Mouse (Mus musculus) embryonic facial prominence, embryonic 14.5 days (tissue): ENCODE data around the gene Tcf23. TPM values are rescaled to one million over a fixed set of nuclear protein-coding genes. Genes with fewer than 3 reads are reported as not detected.

Experiments used
- ATAC-seq: fragments of 200-750 bp; cut with Nextera tagmentation; 2 replicates; pipeline ENCODE4 v1.8.0; 2017; ENCODE audit warnings: low read depth, moderate number of reproducible peaks, moderate TSS enrichment
- DNase-seq: peaks from one replicate; pipeline ENCODE4 v3.0.0-alpha.2; 2015; ENCODE audit warnings: low spot score
- H3K27ac ChIP-seq: fragments of 300-500 bp; sonication (generic); replicated peaks from 2 replicates; pipeline ENCODE4 v1.5.1; 2014; ENCODE audit warnings: low read depth, mild to moderate bottlenecking, low read length, moderate library complexity
- H3K27me3 ChIP-seq: fragments of 300-500 bp; sonication (generic); replicated peaks from 2 replicates; pipeline ENCODE4 v1.6.1; 2014; ENCODE audit warnings: low read length; ENCODE audit not compliant: control insufficient read depth, insufficient read depth
- H3K36me3 ChIP-seq: fragments of 300-500 bp; sonication (generic); 2 replicates; pipeline ENCODE4 v1.6.1; 2014; ENCODE audit warnings: low read length, mixed read lengths; ENCODE audit not compliant: control insufficient read depth, insufficient read depth
- H3K4me1 ChIP-seq: fragments of 300-500 bp; sonication (generic); 2 replicates; pipeline ENCODE4 v1.6.1; 2014; ENCODE audit warnings: antibody characterized with exemption, low read length; ENCODE audit not compliant: control insufficient read depth, insufficient read depth
- H3K4me2 ChIP-seq: fragments of 300-500 bp; sonication (generic); 2 replicates; pipeline ENCODE4 v1.6.1; 2014; ENCODE audit warnings: low read depth, mild to moderate bottlenecking, low read length, moderate library complexity, mixed read lengths
- H3K4me3 ChIP-seq: fragments of 300-500 bp; sonication (generic); 2 replicates; pipeline ENCODE4 v1.5.1; 2014; ENCODE audit warnings: low read depth, mild to moderate bottlenecking, low read length
- H3K9ac ChIP-seq: fragments of 300-500 bp; sonication (generic); 2 replicates; pipeline ENCODE4 v1.6.1; 2014; ENCODE audit warnings: low read depth, mild to moderate bottlenecking, low read length, moderate library complexity, mixed read lengths
- H3K9me3 ChIP-seq: fragments of 300-500 bp; sonication (generic); 2 replicates; pipeline ENCODE4 v1.6.1; 2016; ENCODE audit warnings: low read length; ENCODE audit not compliant: control insufficient read depth
- WGBS: fragments of 180-500 bp; shearing (Covaris S2); extraction: QIAGEN DNeasy Blood & Tissue Kit; methylation state at CpG from one replicate; pipeline ENCODE4 v1.1.7; 2014; 5-methylcytosine and 5-hydroxymethylcytosine counted together
- polyA plus RNA-seq: library from polyadenylated mRNA; unstranded; fragments of >200 nt; fragmentation: Nextera tagmentation; extraction: Ambion mirVana; gene quantifications from 2 replicates; pipeline ENCODE4 v1.2.1, GENCODE M21; 2014

Gene Tcf23
- polyA plus RNA-seq, 1 experiment from 2014 or later = 0.19 TPM

GRCm38 (mm10) chr5:30943004-30943403 is 25.5 kb upstream of the Tcf23 start:
- Histone ChIP-seq H3K4me3 (no peak overlapping the region), H3K27ac (no peak overlapping the region), H3K4me1 (no peaks in the 10 kb centered on the region), H3K9me3 (no peaks in the 10 kb centered on the region), H3K4me2 (no peak overlapping the region), H3K9ac (no peak overlapping the region), H3K36me3 (no peaks in the 10 kb centered on the region), H3K27me3 (peaks cover 9% of the 10 kb centered on the region; the same call in 1 of the 2 replicates)
- WGBS = 87% methylated on average over 2 of the region's 2 CpGs
- ATAC-seq (no peak), DNase-seq (no peak)

DNA sequence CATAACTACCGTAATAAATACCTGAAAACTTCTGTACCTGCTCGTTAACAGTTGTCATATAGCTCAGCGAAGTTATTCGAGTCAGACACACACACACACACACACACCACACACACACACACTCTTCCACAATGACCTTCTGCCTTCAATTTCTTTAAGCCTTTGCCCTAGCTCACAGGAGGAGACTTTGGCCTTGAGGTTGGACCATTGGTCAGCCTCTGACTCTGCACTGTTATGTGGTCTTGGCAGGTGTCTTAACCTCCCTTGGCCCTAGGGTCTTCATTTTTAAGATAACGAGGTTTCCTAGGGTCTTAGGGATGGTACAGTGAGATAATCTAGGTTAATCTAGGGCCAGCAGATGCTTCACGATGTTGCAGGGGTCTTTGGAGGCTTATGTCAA is 24.1 kb upstream of the Tcf23 start:
- Histone ChIP-seq H3K9ac (no peak overlapping the region), H3K36me3 (no peaks in the 10 kb centered on the region), H3K27me3 (peaks cover 9% of the 10 kb centered on the region; the same call in 1 of the 2 replicates), H3K4me3 (no peak overlapping the region), H3K4me2 (no peak overlapping the region), H3K4me1 (peaks cover 6% of the 10 kb centered on the region; the same call in 1 of the 2 replicates), H3K27ac (no peak overlapping the region), H3K9me3 (no peaks in the 10 kb centered on the region)
- 85% methylated on average over 6 of the region's 6 CpGs for WGBS
- no peak for ATAC-seq
- no peak for DNase-seq

- DNase-seq (peak; percentile 75), ATAC-seq (peak; percentile 20; the same call in 1 of the 2 replicates)
- H3K27ac ChIP-seq = no peak within 1 kb of the TSS
- peaks cover 8% of the 10 kb centered on the region for H3K4me1 ChIP-seq
- 8% methylated on average over 25 of the region's 44 CpGs for WGBS
- H3K9me3 ChIP-seq = no peaks in the 10 kb centered on the region
- H3K4me3 ChIP-seq = peak within 1 kb of the TSS; percentile 47
- H3K27me3 ChIP-seq = peaks cover 9% of the 10 kb centered on the region; the same call in 1 of the 2 replicates
- no peaks in the 10 kb centered on the region for H3K36me3 ChIP-seq
- peak within 1 kb of the TSS; percentile 67 for H3K9ac ChIP-seq
- H3K4me2 ChIP-seq = peak within 1 kb of the TSS; percentile 84
These were observed 23.3 kb upstream of the Tcf23 start, which contains the start of gene Cgref1 for GRCm38 (mm10) chr5:30944956-30945781. Gene Cgref1, minus strand, starts transcription at chr5:30945591.

GRCm38 (mm10) chr5:30948620-30949019 is 19.8 kb upstream of the Tcf23 start:
- H3K4me1 ChIP-seq = peaks cover 12% of the 10 kb centered on the region
- H3K27ac ChIP-seq = peak overlapping the region; percentile 78; the same call in 1 of the 2 replicates
- no peak overlapping the region for H3K4me2 ChIP-seq
- peaks cover 17% of the 10 kb centered on the region for H3K36me3 ChIP-seq
- 73% methylated on average over 5 of the region's 5 CpGs for WGBS
- no peak for DNase-seq
- no peak overlapping the region for H3K9ac ChIP-seq
- peaks cover 9% of the 10 kb centered on the region; the same call in 1 of the 2 replicates for H3K27me3 ChIP-seq
- H3K4me3 ChIP-seq = no peak overlapping the region
- no peaks in the 10 kb centered on the region for H3K9me3 ChIP-seq
- no peak for ATAC-seq

DNA sequence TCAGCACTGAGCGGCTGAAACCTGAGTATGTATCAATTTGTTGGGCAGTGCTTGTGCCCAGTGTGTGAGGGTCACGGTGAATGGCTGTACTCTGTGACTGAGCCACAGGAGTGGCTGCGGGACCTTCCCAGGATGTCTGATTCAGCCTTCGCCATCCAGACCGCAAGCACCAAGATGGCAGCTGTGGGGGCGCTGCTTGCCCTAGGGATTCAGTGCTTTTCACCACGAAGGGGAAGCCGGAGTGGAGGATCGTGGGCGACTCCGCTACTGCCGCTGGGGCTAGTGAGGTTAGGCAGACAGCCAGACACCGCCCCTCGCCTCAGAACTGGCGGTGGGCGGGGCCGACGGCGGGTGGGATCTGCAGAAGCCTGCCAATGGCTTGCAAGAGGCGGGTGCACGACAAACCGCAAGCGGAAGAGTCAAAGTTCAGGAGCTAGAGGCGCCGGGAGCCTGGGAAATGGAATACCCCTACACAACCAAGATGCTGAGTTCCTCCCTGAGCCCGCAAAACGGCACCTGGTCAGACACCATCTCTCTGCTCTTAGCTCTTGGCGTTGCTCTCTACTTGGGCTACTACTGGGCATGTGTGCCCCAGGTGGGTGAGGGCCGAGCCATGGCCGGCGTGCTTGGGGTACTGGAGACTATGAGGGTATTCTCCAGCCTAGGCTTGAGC is 18.7 kb upstream of the Tcf23 start:
- WGBS = under 1% methylated on average over 24 of the region's 31 CpGs
- H3K4me1 ChIP-seq = peaks cover 12% of the 10 kb centered on the region
- H3K36me3 ChIP-seq = peaks cover 29% of the 10 kb centered on the region
- ATAC-seq (peak; percentile 91), DNase-seq (peak; percentile 96)
- H3K9me3 ChIP-seq = no peaks in the 10 kb centered on the region
- peak overlapping the region; percentile 55 for H3K4me3 ChIP-seq
- H3K27me3 ChIP-seq = peaks cover 8% of the 10 kb centered on the region; the same call in 1 of the 2 replicates
- H3K27ac ChIP-seq = peak overlapping the region; percentile 78
- peak overlapping the region; percentile 60 for H3K9ac ChIP-seq
- H3K4me2 ChIP-seq = peak overlapping the region; percentile 89

GRCm38 (mm10) chr5:30950451-30950850 is 18.0 kb upstream of the Tcf23 start:
- H3K36me3 ChIP-seq = peaks cover 35% of the 10 kb centered on the region
- peak overlapping the region; percentile 89 for H3K4me2 ChIP-seq
- no peaks in the 10 kb centered on the region for H3K9me3 ChIP-seq
- WGBS = 49% methylated on average over 4 of the region's 4 CpGs
- H3K9ac ChIP-seq = peak overlapping the region; percentile 60
- peaks cover 12% of the 10 kb centered on the region for H3K4me1 ChIP-seq
- peak overlapping the region; percentile 55 for H3K4me3 ChIP-seq
- peak overlapping the region; percentile 78 for H3K27ac ChIP-seq
- 0 out of 2 replicates have a peak, but pooled peaks cover 3% of the 10 kb centered on the region for H3K27me3 ChIP-seq
- no peak for ATAC-seq
- DNase-seq = no peak

- no peak overlapping the region for H3K9ac ChIP-seq
- WGBS = 91% methylated on average over 2 of the region's 2 CpGs
- peaks cover 12% of the 10 kb centered on the region for H3K4me1 ChIP-seq
- no peaks in the 10 kb centered on the region for H3K9me3 ChIP-seq
- H3K4me3 ChIP-seq = no peak overlapping the region
- no peak overlapping the region for H3K27ac ChIP-seq
- 0 out of 2 replicates have a peak, but pooled peaks cover 3% of the 10 kb centered on the region for H3K27me3 ChIP-seq
- peaks cover 40% of the 10 kb centered on the region for H3K36me3 ChIP-seq
- ATAC-seq (no peak), DNase-seq (no peak)
- H3K4me2 ChIP-seq = peak overlapping the region; percentile 89
These were observed 17.5 kb upstream of the Tcf23 start for GRCm38 (mm10) chr5:30950922-30951321.

- Histone ChIP-seq H3K9ac (no peak overlapping the region), H3K4me2 (no peak overlapping the region), H3K36me3 (peaks cover 42% of the 10 kb centered on the region), H3K4me3 (no peak overlapping the region), H3K9me3 (no peaks in the 10 kb centered on the region), H3K4me1 (peaks cover 12% of the 10 kb centered on the region), H3K27me3 (no peaks in the 10 kb centered on the region), H3K27ac (no peak overlapping the region)
- DNase-seq (no peak), ATAC-seq (no peak)
- 89% methylated on average over 6 of the region's 6 CpGs for WGBS
These were observed 16.8 kb upstream of the Tcf23 start for GRCm38 (mm10) chr5:30951706-30952105.
